Comparison of ENCODE assay signal across 8 mouse cellular contexts in genomic region chr19:41835816-41836215, GRCm38 (mm10). TPM values are rescaled to one million over a fixed set of nuclear protein-coding genes. Genes with fewer than 3 reads are reported as not detected.
DNase-seq lines count a peak whose midpoint lies in the region; TF ChIP-seq lines count a peak whose summit lies in the region.

No protein-coding gene starts in this region.

- no peaks in the 10 kb centered on the region for H3K27me3 ChIP-seq in megakaryocyte, embryonic 14.5 days (replicated peaks)

- 6% methylated on average over 6 of the region's 6 CpGs for WGBS in lung, adult 2 months

- DNase-seq in lung, adult 18-20 months, result peak; percentile 46 to 56
- no peak for DNase-seq in lung, adult 2 months
- peak; percentile 91 for DNase-seq in brain, embryonic 14.5 days (ENCODE audit: low read depth)
- peak; percentile 45 to 48 for DNase-seq in frontal cortex, postnatal 10 days (ENCODE audit: low spot score in 2 of 2)
- DNase-seq in layer of hippocampus, adult 8-10 months (ENCODE audit: low spot score in 2 of 2), result peak; percentile 33 to 53
- peak; percentile 58 for DNase-seq in telencephalon, adult 2 months (ENCODE audit: low read depth, low spot score)
- no peak for DNase-seq in left cerebral cortex, postnatal 4 days

- no peak for TF ChIP-seq POLR2A in lung, adult 2 months (IDR thresholded peaks at IDR 0.05; ENCODE audit: borderline replicate concordance, extremely low read depth, low read depth, low read length)
- TF ChIP-seq POLR2A in brain, embryonic 14.5 days (IDR thresholded peaks at IDR 0.05; ENCODE audit: borderline replicate concordance, extremely low read depth, insufficient read depth, insufficient read length, poor library complexity, severe bottlenecking), result no peak

- no peak for TF ChIP-seq CTCF in lung, adult 2 months (IDR thresholded peaks at IDR 0.05; ENCODE audit: insufficient read depth, low read length)
- TF ChIP-seq CTCF in brain, embryonic 14.5 days (IDR thresholded peaks at IDR 0.05; ENCODE audit: borderline replicate concordance, extremely low read depth, insufficient read depth, insufficient read length), result no peak

- intact Hi-C loops in left cerebral cortex, postnatal 4 days (cut with DNase I), result no loop called here

- H3K9me3 ChIP-seq in megakaryocyte, embryonic 14.5 days, result no peaks in the 10 kb centered on the region

- H3K4me3 ChIP-seq in lung, adult 2 months (replicated peaks; ENCODE audit: extremely low read depth, low read depth, low read length), result no peak overlapping the region
- H3K4me3 ChIP-seq in megakaryocyte, embryonic 14.5 days (replicated peaks), result peak overlapping the region; percentile 83

- peaks cover 22% of the 10 kb centered on the region for H3K36me3 ChIP-seq in megakaryocyte, embryonic 14.5 days (replicated peaks; ENCODE audit: low read length)

- peaks cover 2% of the 10 kb centered on the region; the same call in 1 of the 2 replicates for H3K4me1 ChIP-seq in lung, adult 2 months (ENCODE audit: control insufficient read depth, insufficient read depth, low read length)
- peaks cover 94% of the 10 kb centered on the region for H3K4me1 ChIP-seq in megakaryocyte, embryonic 14.5 days

RNA-seq across cellular contexts. Expression of gene Frat1, which starts 6.0 kb away (rescaled TPM):
- polyA plus RNA-seq in lung, adult 2 months (2012; rRNA removed), result 3.6 and 4.7 TPM in 2 replicates
- polyA plus RNA-seq in brain, embryonic 14.5 days (2012; rRNA removed), result 12.0 and 14.8 TPM in 2 replicates
- total RNA-seq in layer of hippocampus, adult 8-10 months (2022), result 10 to 100 TPM; 18.8 to 21.7 (median 19.4) TPM
- polyA plus RNA-seq in megakaryocyte, embryonic 14.5 days (2012; ENCODE audit: insufficient read depth, low replicate concordance), result 25.1 and 50.6 TPM in 2 replicates
- total RNA-seq in left cerebral cortex, postnatal 4 days (2021), result 10 to 100 TPM; 20.4 to 21.7 TPM

RNA-seq across cellular contexts. Expression of gene Frat2, which starts 12.1 kb away (rescaled TPM):
- 3.3 and 4.3 TPM in 2 replicates for polyA plus RNA-seq in lung, adult 2 months (2012; rRNA removed)
- 14.6 and 16.5 TPM in 2 replicates for polyA plus RNA-seq in brain, embryonic 14.5 days (2012; rRNA removed)
- 10 to 100 TPM; 10.0 to 10.9 (median 10.4) TPM for total RNA-seq in layer of hippocampus, adult 8-10 months (2022)
- 16.8 and 19.5 TPM in 2 replicates for polyA plus RNA-seq in megakaryocyte, embryonic 14.5 days (2012; ENCODE audit: insufficient read depth, low replicate concordance)
- total RNA-seq in left cerebral cortex, postnatal 4 days (2021), result 10 to 100 TPM; 13.3 to 14.1 TPM

RNA-seq across cellular contexts. Expression of gene Arhgap19, which starts 34.0 kb away (rescaled TPM):
- polyA plus RNA-seq in lung, adult 2 months (2012; rRNA removed), result 1.3 and 2.2 TPM in 2 replicates
- polyA plus RNA-seq in brain, embryonic 14.5 days (2012; rRNA removed), result 10.4 and 13.3 TPM in 2 replicates
- 1 to 10 TPM; 2.4 to 3.1 (median 2.9) TPM for total RNA-seq in layer of hippocampus, adult 8-10 months (2022)
- polyA plus RNA-seq in megakaryocyte, embryonic 14.5 days (2012; ENCODE audit: insufficient read depth, low replicate concordance), result 1.8 TPM in 1 of 2 replicates, not detected in the other
- 1 to 10 TPM; 4.2 to 4.3 TPM for total RNA-seq in left cerebral cortex, postnatal 4 days (2021)

Comparison
In these comparisons a context has a peak if more than half of its experiments do, and no peak if none do; other contexts are left out.
1. DNase-seq: peak in lung, adult 18-20 months (2 of 2), brain, embryonic 14.5 days (single experiment), frontal cortex, postnatal 10 days (2 of 2), layer of hippocampus, adult 8-10 months (2 of 2) and telencephalon, adult 2 months (single experiment); none in lung, adult 2 months (single experiment) and left cerebral cortex, postnatal 4 days (single experiment).